Mouse (Mus musculus): ENCODE results near the gene Rhobtb1.

DNA sequence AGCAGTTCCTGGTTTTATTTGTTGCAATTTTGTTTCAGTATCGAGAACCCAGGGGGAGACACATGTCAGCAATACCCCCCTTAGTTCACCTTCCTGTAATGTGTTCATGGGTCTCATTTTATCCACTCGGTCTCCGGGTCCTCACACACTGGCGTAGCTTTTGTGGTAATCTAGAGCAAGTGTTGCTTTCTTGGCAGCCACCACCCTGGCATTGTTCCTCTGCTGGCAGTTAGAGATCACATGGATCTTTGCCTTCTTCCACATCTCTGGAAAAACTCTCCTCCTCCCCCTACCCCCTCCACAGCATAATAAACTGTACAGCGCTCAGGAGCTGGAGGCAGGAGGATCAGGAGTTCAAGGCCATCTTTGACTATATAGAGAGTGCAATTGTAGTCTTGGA lies 41.0 kb downstream of the Rhobtb1 start:
- TF ChIP-seq POLR2A (IDR thresholded peaks at IDR 0.05; ENCODE audit: borderline replicate concordance, low read depth, low read length) (no peak), CTCF (IDR thresholded peaks at IDR 0.05; ENCODE audit: low read depth, low read length) (no peak)
